Comparison of ENCODE assay signal across 8 mouse cellular contexts in genomic region chr13:45530754-45531153, GRCm38 (mm10). TPM values are rescaled to one million over a fixed set of nuclear protein-coding genes. Genes with fewer than 3 reads are reported as not detected.
DNase-seq lines count a peak whose midpoint lies in the region; ATAC-seq and TF ChIP-seq lines count a peak whose summit lies in the region.

No protein-coding gene starts in this region.

- H3K9me3 ChIP-seq in liver, embryonic 11.5 days (ENCODE audit: control insufficient read depth, low read length) = no peaks in the 10 kb centered on the region
- H3K9me3 ChIP-seq in liver, embryonic 13.5 days (replicated peaks) = no peaks in the 10 kb centered on the region
- H3K9me3 ChIP-seq in stomach, postnatal 0 days (ENCODE audit: control insufficient read depth, low read length) = no peaks in the 10 kb centered on the region

- H3K4me3 ChIP-seq in liver, embryonic 11.5 days (ENCODE audit: low read depth, low read length) = no peak overlapping the region
- H3K4me3 ChIP-seq in liver, embryonic 13.5 days (replicated peaks) = no peak overlapping the region
- no peak overlapping the region for H3K4me3 ChIP-seq in stomach, postnatal 0 days (ENCODE audit: low read depth, low read length)

- H3K4me1 ChIP-seq in liver, embryonic 11.5 days (replicated peaks; ENCODE audit: control insufficient read depth, insufficient read depth, low read length) = peaks cover 59% of the 10 kb centered on the region
- peaks cover 94% of the 10 kb centered on the region for H3K4me1 ChIP-seq in liver, embryonic 13.5 days (replicated peaks)
- peaks cover 3% of the 10 kb centered on the region; the same call in 1 of the 2 replicates for H3K4me1 ChIP-seq in stomach, postnatal 0 days (replicated peaks; ENCODE audit: control insufficient read depth, insufficient read depth)

- H3K27ac ChIP-seq in liver, embryonic 11.5 days (ENCODE audit: low read depth, low read length) = peak overlapping the region; percentile 16; the same call in 1 of the 2 replicates
- H3K27ac ChIP-seq in liver, embryonic 13.5 days = peak overlapping the region; percentile 100
- peak overlapping the region; percentile 71 for H3K27ac ChIP-seq in stomach, postnatal 0 days (replicated peaks)

- TF ChIP-seq CTCF in stomach, postnatal 0 days (IDR thresholded peaks at IDR 0.05; ENCODE audit: low read depth) = no peak

- no peak for ATAC-seq in liver, embryonic 11.5 days (replicated peaks; ENCODE audit: low FRiP score)
- no peak for ATAC-seq in liver, embryonic 13.5 days (ENCODE audit: low read depth)
- no peak; the same call in 1 of the 2 replicates for ATAC-seq in stomach, postnatal 0 days (ENCODE audit: low FRiP score, low TSS enrichment)

- 34% methylated on average over 6 of the region's 6 CpGs for WGBS in liver, embryonic 11.5 days
- WGBS in liver, embryonic 13.5 days (ENCODE audit: insufficient replicate concordance) = 37% methylated on average over 6 of the region's 6 CpGs
- WGBS in stomach, postnatal 0 days = 18% methylated on average over 6 of the region's 6 CpGs

- DNase-seq in adrenal gland, postnatal 36 days = peak; percentile 9 to 20
- no peak for DNase-seq in adrenal gland, postnatal 10 days
- no peak for DNase-seq in liver, embryonic 11.5 days (ENCODE audit: low spot score)
- DNase-seq in liver = no peak
- no peak for DNase-seq in liver, embryonic 13.5 days
- no peak for DNase-seq in stomach, postnatal 0 days (ENCODE audit: low spot score)
- no peak for DNase-seq in ovary, postnatal 10 days (ENCODE audit: low spot score)
- DNase-seq in c-Kit-positive CD71-positive TER-119-positive erythroid progenitor cells, embryonic 14.5 days (ENCODE audit: low spot score) = no peak

- TF ChIP-seq EP300 in stomach, postnatal 0 days (optimal IDR thresholded peaks at IDR 0.05) = no peak

- peaks cover 21% of the 10 kb centered on the region for H3K36me3 ChIP-seq in liver, embryonic 11.5 days (ENCODE audit: control insufficient read depth, insufficient read depth, low read length)
- peaks cover 82% of the 10 kb centered on the region for H3K36me3 ChIP-seq in liver, embryonic 13.5 days
- H3K36me3 ChIP-seq in stomach, postnatal 0 days (ENCODE audit: control insufficient read depth, insufficient read depth, low read length) = no peaks in the 10 kb centered on the region

- no peak overlapping the region for H3K9ac ChIP-seq in liver, embryonic 11.5 days (ENCODE audit: low read depth, low read length)
- peak overlapping the region; percentile 37 for H3K9ac ChIP-seq in liver, embryonic 13.5 days
- H3K9ac ChIP-seq in stomach, postnatal 0 days (ENCODE audit: low read length) = no peak overlapping the region

- H3K27me3 ChIP-seq in liver, embryonic 11.5 days (replicated peaks; ENCODE audit: control insufficient read depth, insufficient read depth, low read length) = no peaks in the 10 kb centered on the region
- H3K27me3 ChIP-seq in liver, embryonic 13.5 days = no peaks in the 10 kb centered on the region
- H3K27me3 ChIP-seq in stomach, postnatal 0 days (ENCODE audit: control insufficient read depth, insufficient read depth, low read length) = no peaks in the 10 kb centered on the region

- no peak overlapping the region; the same call in 1 of the 2 replicates for H3K4me2 ChIP-seq in liver, embryonic 11.5 days
- H3K4me2 ChIP-seq in liver, embryonic 13.5 days = 0 out of 2 replicates have a peak overlapping the region, but pooled peaks have one; percentile 8
- H3K4me2 ChIP-seq in stomach, postnatal 0 days (replicated peaks; ENCODE audit: low read depth) = no peak overlapping the region

RNA-seq across cellular contexts. Expression of gene Gmpr, which starts 23.5 kb away (rescaled TPM):
- 10 to 100 TPM; 16.9 to 34.3 TPM for total RNA-seq in adrenal gland, postnatal 36 days (2021)
- total RNA-seq in adrenal gland, postnatal 10 days (2021) = 100 to 1,000 TPM; 118 to 230 TPM
- 200 and 221 TPM in 2 replicates for polyA plus RNA-seq in liver, embryonic 11.5 days (2014; fragmentation: Nextera tagmentation; extraction: Ambion mirVana)
- polyA plus RNA-seq in liver, embryonic 13.5 days (2015; fragmentation: Nextera tagmentation; extraction: Ambion mirVana) = 352 and 354 TPM in 2 replicates
- polyA plus RNA-seq in stomach, postnatal 0 days (2015; fragmentation: Nextera tagmentation; extraction: Ambion mirVana) = 38.7 and 40.3 TPM in 2 replicates

Comparison
In these comparisons a context has a peak if more than half of its experiments do, and no peak if none do; other contexts are left out.
1. DNase-seq: peak in adrenal gland, postnatal 36 days (2 of 2); none in adrenal gland, postnatal 10 days (single experiment), liver, embryonic 11.5 days (single experiment), liver (single experiment), liver, embryonic 13.5 days (single experiment), stomach, postnatal 0 days (single experiment), ovary, postnatal 10 days (single experiment) and c-Kit-positive CD71-positive TER-119-positive erythroid progenitor cells, embryonic 14.5 days (single experiment).
2. H3K27ac ChIP-seq: peak in every context shown above with its lines; median percentile 100 in liver, embryonic 13.5 days; 71 in stomach, postnatal 0 days; 16 in liver, embryonic 11.5 days.